Mouse (Mus musculus) stomach, embryonic 16.5 days (tissue): ENCODE data around the gene Myadml2. TPM values are rescaled to one million over a fixed set of nuclear protein-coding genes. Genes with fewer than 3 reads are reported as not detected.

Experiments
- ATAC-seq: fragments of 200-750 bp; cut with Nextera tagmentation; 2 replicates; pipeline ENCODE4 v1.8.0; 2017; ENCODE audit warnings: moderate number of reproducible peaks, moderate TSS enrichment; ENCODE audit not compliant: insufficient read depth, low FRiP score
- H3K27ac ChIP-seq: fragments of 300-500 bp; sonication (generic); 2 replicates; pipeline ENCODE4 v1.5.1; 2014; ENCODE audit warnings: low read length
- H3K27me3 ChIP-seq: fragments of 300-500 bp; sonication (generic); 2 replicates; pipeline ENCODE4 v1.6.1; 2014; ENCODE audit warnings: low read length, control low read depth, mixed read lengths; ENCODE audit not compliant: control insufficient read depth, insufficient read depth
- H3K36me3 ChIP-seq: fragments of 300-500 bp; sonication (generic); 2 replicates; pipeline ENCODE4 v1.6.1; 2014; ENCODE audit warnings: low read length; ENCODE audit not compliant: control insufficient read depth, insufficient read depth
- H3K4me1 ChIP-seq: fragments of 300-500 bp; sonication (generic); 2 replicates; pipeline ENCODE4 v1.6.1; 2014; ENCODE audit warnings: low read length, control low read depth, mixed read lengths; ENCODE audit not compliant: control insufficient read depth, insufficient read depth
- H3K4me2 ChIP-seq: fragments of 300-500 bp; sonication (generic); 2 replicates; pipeline ENCODE4 v1.6.1; 2014; ENCODE audit warnings: low read depth, low read length, mixed read lengths
- H3K4me3 ChIP-seq: fragments of 300-500 bp; sonication (generic); replicated peaks from 2 replicates; pipeline ENCODE4 v1.5.1; 2014; ENCODE audit warnings: mild to moderate bottlenecking, low read length
- H3K9ac ChIP-seq: fragments of 300-500 bp; sonication (generic); 2 replicates; pipeline ENCODE4 v1.6.1; 2014; ENCODE audit warnings: low read length
- H3K9me3 ChIP-seq: fragments of 300-500 bp; sonication (generic); replicated peaks from 2 replicates; pipeline ENCODE4 v1.6.1; 2016; ENCODE audit warnings: low read length, control low read depth; ENCODE audit not compliant: control insufficient read depth
- WGBS: fragments of 180-500 bp; shearing (Covaris S2); extraction: QIAGEN DNeasy Blood & Tissue Kit; methylation state at CpG from one replicate; pipeline ENCODE4 v1.1.7; 2014; 5-methylcytosine and 5-hydroxymethylcytosine counted together
- polyA plus RNA-seq: library from polyadenylated mRNA; unstranded; fragments of >200 nt; fragmentation: Nextera tagmentation; extraction: Ambion mirVana; gene quantifications from 2 replicates; pipeline ENCODE4 v1.2.1, GENCODE M21; 2015

Gene Myadml2
- polyA plus RNA-seq, 1 experiment from 2014 or later = 1.4 TPM

DNA sequence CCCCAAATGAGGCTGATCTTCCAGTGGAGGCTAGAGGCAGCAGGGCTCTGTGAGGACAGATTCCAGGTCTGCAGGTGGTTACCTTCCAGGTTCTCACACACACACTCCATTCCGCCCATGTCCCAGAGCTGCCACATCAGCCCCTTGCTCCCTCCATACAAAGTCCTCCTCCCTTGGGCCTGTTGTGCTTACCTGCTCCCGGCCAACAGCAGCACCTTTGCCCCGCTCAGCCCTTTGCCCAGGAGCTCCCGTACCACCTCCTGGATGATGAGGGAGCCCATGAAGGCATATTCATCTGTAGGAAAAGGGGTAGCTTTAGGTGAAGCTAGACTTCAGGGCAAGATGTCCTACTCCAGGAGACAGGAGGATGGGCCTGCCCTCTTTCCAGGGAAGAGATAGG is 9.3 kb upstream of the Myadml2 start:
- H3K27ac ChIP-seq = no peak overlapping the region
- H3K36me3 ChIP-seq = no peaks in the 10 kb centered on the region
- H3K9ac ChIP-seq = no peak overlapping the region
- H3K4me2 ChIP-seq = no peak overlapping the region
- H3K9me3 ChIP-seq = no peaks in the 10 kb centered on the region
- peaks cover 53% of the 10 kb centered on the region for H3K27me3 ChIP-seq
- 89% methylated on average over 4 of the region's 4 CpGs for WGBS
- peaks cover 14% of the 10 kb centered on the region for H3K4me1 ChIP-seq
- H3K4me3 ChIP-seq = no peak overlapping the region
- ATAC-seq = no peak

DNA sequence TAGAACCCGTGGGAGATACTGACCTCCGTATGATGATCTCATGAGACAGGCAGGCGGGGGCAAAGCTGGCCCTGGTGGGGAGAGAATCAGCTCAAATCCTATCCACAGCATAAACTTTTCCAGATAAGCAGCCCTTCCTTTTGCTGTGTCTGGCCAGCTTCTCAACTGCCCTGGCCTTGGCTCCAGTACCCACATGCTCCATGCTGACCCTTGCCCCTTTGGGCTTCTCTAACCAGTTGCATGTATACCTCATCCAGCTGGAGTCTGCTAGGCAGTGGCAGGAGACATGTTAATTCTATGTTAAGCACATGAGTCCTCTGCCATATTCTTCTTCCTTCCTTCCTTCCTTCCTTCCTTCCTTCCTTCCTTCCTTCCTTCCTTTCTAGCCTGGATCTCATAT is 6.8 kb upstream of the Myadml2 start:
- peaks cover 27% of the 10 kb centered on the region for H3K27me3 ChIP-seq
- ATAC-seq = no peak
- WGBS = 80% methylated on average over 3 of the region's 3 CpGs

GRCm38 (mm10) chr11:120651872-120652271 is 3.9 kb upstream of the Myadml2 start:
- Histone ChIP-seq H3K4me2 (no peak overlapping the region), H3K9me3 (no peaks in the 10 kb centered on the region), H3K4me3 (no peak overlapping the region), H3K27ac (no peak overlapping the region), H3K36me3 (no peaks in the 10 kb centered on the region), H3K4me1 (no peaks in the 10 kb centered on the region), H3K9ac (no peak overlapping the region), H3K27me3 (no peaks in the 10 kb centered on the region; the same call in 1 of the 2 replicates)
- no peak for ATAC-seq
- WGBS = 72% methylated on average over 3 of the region's 3 CpGs

More for the DNA sequence above, 6.8 kb upstream of the Myadml2 start:
- no peak overlapping the region for H3K27ac ChIP-seq
- no peak overlapping the region for H3K4me2 ChIP-seq
- no peak overlapping the region for H3K9ac ChIP-seq
- no peaks in the 10 kb centered on the region for H3K36me3 ChIP-seq
- peaks cover 1% of the 10 kb centered on the region; the same call in 1 of the 2 replicates for H3K4me1 ChIP-seq
- no peak overlapping the region for H3K4me3 ChIP-seq
- no peaks in the 10 kb centered on the region for H3K9me3 ChIP-seq

GRCm38 (mm10) chr11:120647047-120647830 is 719 bp downstream of the Myadml2 start:
- Histone ChIP-seq H3K36me3 (no peaks in the 10 kb centered on the region), H3K9ac (peak overlapping the region; percentile 56; the same call in 1 of the 2 replicates), H3K4me1 (peaks cover 9% of the 10 kb centered on the region), H3K27ac (no peak overlapping the region), H3K9me3 (no peaks in the 10 kb centered on the region), H3K4me2 (no peak overlapping the region), H3K4me3 (no peak overlapping the region; the same call in 1 of the 2 replicates), H3K27me3 (no peaks in the 10 kb centered on the region; the same call in 1 of the 2 replicates)
- ATAC-seq = no peak
- WGBS = 79% methylated on average over 35 of the region's 35 CpGs

GRCm38 (mm10) chr11:120643601-120643987 is 4.4 kb downstream of the Myadml2 start, which contains the start of gene Pycr1:
Pycr1 (minus strand) TSS chr11:120643769.
- Histone ChIP-seq H3K27ac (peak within 1 kb of the TSS; percentile 47; the same call in 1 of the 2 replicates), H3K4me3 (peak within 1 kb of the TSS; percentile 60), H3K36me3 (no peaks in the 10 kb centered on the region), H3K9ac (peak within 1 kb of the TSS; percentile 77), H3K4me1 (peaks cover 12% of the 10 kb centered on the region), H3K27me3 (no peaks in the 10 kb centered on the region; the same call in 1 of the 2 replicates), H3K9me3 (no peaks in the 10 kb centered on the region), H3K4me2 (peak within 1 kb of the TSS; percentile 92)
- under 1% methylated on average over 15 of the region's 15 CpGs for WGBS
- peak; percentile 100 for ATAC-seq

GRCm38 (mm10) chr11:120642939-120643600 is 4.9 kb downstream of the Myadml2 start:
- peak overlapping the region; percentile 77 for H3K9ac ChIP-seq
- H3K27ac ChIP-seq = peak overlapping the region; percentile 47; the same call in 1 of the 2 replicates
- H3K4me1 ChIP-seq = peaks cover 12% of the 10 kb centered on the region
- H3K36me3 ChIP-seq = no peaks in the 10 kb centered on the region
- H3K9me3 ChIP-seq = no peaks in the 10 kb centered on the region
- H3K4me3 ChIP-seq = peak overlapping the region; percentile 60
- peak; percentile 53 for ATAC-seq
- no peaks in the 10 kb centered on the region; the same call in 1 of the 2 replicates for H3K27me3 ChIP-seq
- H3K4me2 ChIP-seq = peak overlapping the region; percentile 92
- 2% methylated on average over 18 of the region's 18 CpGs for WGBS

DNA sequence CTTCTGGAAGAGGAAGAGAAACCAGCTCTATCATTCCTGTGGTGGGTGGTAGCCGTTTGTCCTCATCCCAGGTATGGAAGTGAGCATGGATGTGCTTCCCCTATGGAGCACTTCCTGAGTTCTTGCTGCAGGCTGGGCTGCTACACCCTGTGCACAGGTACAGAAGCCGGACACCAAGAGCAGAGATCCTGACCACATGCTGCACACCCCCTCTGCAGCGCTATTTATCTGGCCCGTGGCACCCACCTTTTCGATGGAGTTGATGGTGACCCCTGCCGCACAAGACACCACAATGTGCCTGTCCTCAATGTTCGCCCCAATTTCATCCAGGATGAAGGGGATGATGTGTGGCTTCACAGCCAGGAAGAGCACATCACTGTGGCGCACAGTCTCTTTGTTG is 6.1 kb downstream of the Myadml2 start:
- ATAC-seq = no peak
- peaks cover 12% of the 10 kb centered on the region for H3K4me1 ChIP-seq
- H3K9me3 ChIP-seq = no peaks in the 10 kb centered on the region
- H3K4me2 ChIP-seq = no peak overlapping the region
- H3K27me3 ChIP-seq = no peaks in the 10 kb centered on the region; the same call in 1 of the 2 replicates
- H3K9ac ChIP-seq = peak overlapping the region; percentile 77; the same call in 1 of the 2 replicates
- no peaks in the 10 kb centered on the region for H3K36me3 ChIP-seq
- H3K27ac ChIP-seq = no peak overlapping the region
- 79% methylated on average over 8 of the region's 8 CpGs for WGBS
- no peak overlapping the region for H3K4me3 ChIP-seq

GRCm38 (mm10) chr11:120641255-120641654 is 6.7 kb downstream of the Myadml2 start:
- no peak overlapping the region for H3K4me3 ChIP-seq
- no peaks in the 10 kb centered on the region; the same call in 1 of the 2 replicates for H3K27me3 ChIP-seq
- ATAC-seq = no peak
- H3K4me1 ChIP-seq = peaks cover 12% of the 10 kb centered on the region
- H3K4me2 ChIP-seq = no peak overlapping the region
- no peaks in the 10 kb centered on the region for H3K9me3 ChIP-seq
- 63% methylated on average over 9 of the region's 9 CpGs for WGBS
- H3K36me3 ChIP-seq = no peaks in the 10 kb centered on the region
- no peak overlapping the region for H3K27ac ChIP-seq
- H3K9ac ChIP-seq = 0 out of 2 replicates have a peak overlapping the region, but pooled peaks have one; percentile 29

GRCm38 (mm10) chr11:120634810-120635209 is 13.1 kb downstream of the Myadml2 start:
- Histone ChIP-seq H3K9ac (no peak overlapping the region), H3K9me3 (no peaks in the 10 kb centered on the region), H3K4me1 (peaks cover 31% of the 10 kb centered on the region), H3K4me2 (no peak overlapping the region), H3K4me3 (no peak overlapping the region), H3K36me3 (no peaks in the 10 kb centered on the region), H3K27ac (no peak overlapping the region), H3K27me3 (no peaks in the 10 kb centered on the region)
- no peak for ATAC-seq
- 84% methylated on average over 5 of the region's 5 CpGs for whole genome bisulfite sequencing
